Mouse (Mus musculus) lung, postnatal 0 days (tissue): ENCODE measurements around the gene Zfp341. TPM values are rescaled to one million over a fixed set of nuclear protein-coding genes. Genes with fewer than 3 reads are reported as not detected.

ENCODE experiments used
- ATAC-seq: fragments of 200-750 bp; cut with Nextera tagmentation; 2 replicates; pipeline ENCODE4 v1.8.0; 2017; ENCODE audit warnings: moderate library complexity
- DNase-seq: peaks from one replicate; pipeline ENCODE4 v3.0.0-alpha.2; 2016; ENCODE audit warnings: low spot score
- H3K27ac ChIP-seq: fragments of 300-500 bp; sonication (generic); 2 replicates; pipeline ENCODE4 v1.5.1; 2014; ENCODE audit warnings: antibody characterized with exemption, mild to moderate bottlenecking, low read length, mixed read lengths
- H3K27me3 ChIP-seq: fragments of 300-500 bp; sonication (generic); replicated peaks from 2 replicates; pipeline ENCODE4 v1.6.1; 2014; ENCODE audit warnings: low read length, mixed read lengths; ENCODE audit not compliant: insufficient read depth
- H3K36me3 ChIP-seq: fragments of 300-500 bp; sonication (generic); 2 replicates; pipeline ENCODE4 v1.6.1; 2014; ENCODE audit warnings: low read length, mixed read lengths; ENCODE audit not compliant: insufficient read depth
- H3K4me1 ChIP-seq: fragments of 300-500 bp; sonication (generic); 2 replicates; pipeline ENCODE4 v1.6.1; 2014; ENCODE audit warnings: antibody characterized with exemption, low read depth, low read length, mixed read lengths; ENCODE audit not compliant: insufficient read depth
- H3K4me2 ChIP-seq: fragments of 300-500 bp; sonication (generic); replicated peaks from 2 replicates; pipeline ENCODE4 v1.6.1; 2014; ENCODE audit warnings: low read depth, mild to moderate bottlenecking, low read length, moderate library complexity, mixed read lengths
- H3K4me3 ChIP-seq: fragments of 300-500 bp; sonication (generic); 2 replicates; pipeline ENCODE4 v1.5.1; 2014; ENCODE audit warnings: low read depth, low read length
- H3K9ac ChIP-seq: fragments of 300-500 bp; sonication (generic); replicated peaks from 2 replicates; pipeline ENCODE4 v1.6.1; 2014; ENCODE audit warnings: low read depth, mild to moderate bottlenecking
- H3K9me3 ChIP-seq: fragments of 300-500 bp; sonication (generic); 2 replicates; pipeline ENCODE4 v1.6.1; 2016; ENCODE audit warnings: low read length, mixed read lengths
- CTCF ChIP-seq: IDR thresholded peaks from 2 replicates; pipeline ENCODE4 v1.5.1; 2016; ENCODE audit warnings: antibody characterized with exemption, mild to moderate bottlenecking
- EP300 ChIP-seq: IDR thresholded peaks from 2 replicates; pipeline ENCODE4 v1.6.1; 2016; ENCODE audit warnings: antibody characterized with exemption, mild to moderate bottlenecking, control low read depth
- WGBS: fragments of 180-500 bp; shearing (Covaris S2); extraction: QIAGEN DNeasy Blood & Tissue Kit; methylation state at CpG from one replicate; pipeline ENCODE4 v1.1.7; 2014; 5-methylcytosine and 5-hydroxymethylcytosine counted together
- polyA plus RNA-seq: library from polyadenylated mRNA; unstranded; fragments of >200 nt; fragmentation: Nextera tagmentation; extraction: Ambion mirVana; gene quantifications from 2 replicates; pipeline ENCODE4 v1.2.1, GENCODE M21; 2015

Zfp341 gene
- polyA plus RNA-seq, 1 experiment from 2014 or later = 0.76 TPM

DNA sequence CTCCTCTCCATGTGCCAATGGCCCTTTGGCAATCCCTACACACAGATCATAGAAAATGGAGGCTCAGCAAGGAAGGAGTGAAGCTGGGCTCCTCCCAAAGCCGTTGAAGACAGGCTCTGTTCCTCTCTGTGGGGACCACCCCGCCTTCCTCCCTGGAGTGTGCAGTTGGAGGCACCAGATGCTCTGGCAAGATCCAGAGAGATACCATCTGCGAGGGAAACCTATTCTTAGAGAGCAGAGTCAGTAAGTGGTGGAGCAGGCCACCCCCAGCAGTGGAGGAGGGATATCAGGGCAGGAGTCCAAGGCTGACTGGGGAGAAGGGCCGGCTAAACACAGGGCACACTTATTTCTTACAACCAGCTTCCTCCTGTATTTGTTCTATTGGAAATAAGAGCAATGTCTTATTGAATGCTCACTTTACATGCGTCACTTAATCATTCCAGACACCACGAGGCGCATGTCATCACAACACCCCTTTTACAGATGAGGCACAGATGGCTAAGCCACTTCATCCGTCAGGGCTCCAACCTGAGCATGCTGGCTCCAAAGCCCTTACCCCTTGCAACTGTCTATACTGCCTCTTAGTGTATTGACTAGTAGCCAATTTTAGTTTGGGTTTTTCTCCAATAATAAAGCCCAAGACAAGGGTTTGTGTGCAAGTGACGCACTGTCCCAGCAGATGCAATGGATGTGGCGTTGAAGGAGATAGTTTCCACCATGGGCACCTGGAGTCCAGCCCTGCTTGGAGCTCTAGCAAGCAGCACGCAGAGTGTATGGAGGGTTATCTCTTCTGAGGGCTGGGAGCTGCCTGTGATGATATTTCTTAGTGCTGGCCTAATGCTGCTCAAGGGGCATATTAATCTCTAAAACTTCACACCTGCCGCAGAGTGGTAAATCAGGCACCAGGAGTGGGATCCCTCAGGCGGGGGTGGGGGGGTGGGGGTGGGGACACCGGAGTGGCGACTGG lies 28.9 kb upstream of the Zfp341 start:
- Histone ChIP-seq H3K9ac (no peak overlapping the region), H3K4me1 (no peaks in the 10 kb centered on the region), H3K9me3 (no peaks in the 10 kb centered on the region), H3K4me2 (no peak overlapping the region), H3K27me3 (no peaks in the 10 kb centered on the region), H3K36me3 (peaks cover 9% of the 10 kb centered on the region; the same call in 1 of the 2 replicates), H3K4me3 (no peak overlapping the region), H3K27ac (no peak overlapping the region)
- DNase-seq = peak; percentile 61
- peak; percentile 64 for ATAC-seq
- no peak for TF ChIP-seq CTCF
- TF ChIP-seq EP300 = no peak
- whole genome bisulfite sequencing = 50% methylated on average over 15 of the region's 15 CpGs

DNA sequence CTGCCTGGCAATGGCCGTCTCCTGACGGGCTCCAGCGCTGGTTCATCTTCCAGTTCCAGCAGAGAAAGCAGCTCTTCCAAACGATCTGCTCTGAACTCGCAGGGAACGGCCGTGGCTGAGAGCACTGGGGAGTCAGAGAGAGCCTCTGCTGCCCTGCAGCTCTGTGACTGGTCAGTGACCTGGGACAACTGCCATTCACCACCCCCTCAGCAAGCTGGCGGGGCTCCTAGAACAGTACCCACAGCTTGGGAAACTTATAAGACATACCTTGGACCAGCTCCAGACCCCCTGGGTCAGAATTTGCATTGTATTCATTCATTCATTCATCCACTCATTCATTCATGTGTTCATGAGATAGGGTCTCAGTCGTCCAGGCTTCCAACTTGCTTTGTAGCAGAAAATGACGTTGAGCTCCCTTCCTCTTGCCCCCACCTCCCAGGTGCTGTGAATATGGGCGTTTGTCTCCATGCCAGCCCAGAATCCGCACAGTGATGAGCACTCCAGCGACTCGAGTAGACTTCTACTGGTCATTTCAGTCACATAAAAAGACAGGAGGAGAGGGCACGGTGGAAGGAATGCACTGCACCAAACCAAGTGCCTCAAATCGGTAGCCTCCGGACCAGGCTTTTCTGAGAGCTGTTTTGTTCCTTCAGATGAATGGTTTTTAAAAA lies 28.0 kb upstream of the Zfp341 start:
- Histone ChIP-seq H3K9ac (no peak overlapping the region), H3K4me2 (no peak overlapping the region), H3K27me3 (no peaks in the 10 kb centered on the region), H3K36me3 (peaks cover 9% of the 10 kb centered on the region; the same call in 1 of the 2 replicates), H3K9me3 (no peaks in the 10 kb centered on the region), H3K4me3 (no peak overlapping the region), H3K27ac (no peak overlapping the region), H3K4me1 (no peaks in the 10 kb centered on the region)
- 49% methylated on average over 17 of the region's 17 CpGs for WGBS
- no peak for DNase-seq
- ATAC-seq = no peak
- TF ChIP-seq EP300 (no peak), CTCF (no peak)

DNA sequence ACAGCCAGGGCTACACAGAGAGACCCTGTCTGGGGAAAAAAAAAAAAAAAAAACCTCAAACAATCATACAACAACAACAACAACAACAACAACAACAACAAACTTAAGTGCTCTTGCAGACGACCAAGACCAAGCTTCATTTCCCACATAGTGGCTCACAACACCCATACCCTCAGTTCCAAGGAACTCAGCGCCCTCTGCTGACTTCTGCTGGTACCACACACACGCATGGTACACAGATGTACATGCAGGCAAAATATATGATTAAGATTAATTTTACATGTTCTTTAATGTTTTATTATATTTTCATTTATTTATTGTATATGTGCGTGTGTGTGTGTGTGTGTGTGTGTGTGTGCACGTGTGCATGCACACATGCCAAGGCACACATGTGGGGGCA lies 26.7 kb upstream of the Zfp341 start:
- DNase-seq (peak; percentile 31), ATAC-seq (no peak)
- WGBS = 72% methylated on average over 5 of the region's 5 CpGs

DNA sequence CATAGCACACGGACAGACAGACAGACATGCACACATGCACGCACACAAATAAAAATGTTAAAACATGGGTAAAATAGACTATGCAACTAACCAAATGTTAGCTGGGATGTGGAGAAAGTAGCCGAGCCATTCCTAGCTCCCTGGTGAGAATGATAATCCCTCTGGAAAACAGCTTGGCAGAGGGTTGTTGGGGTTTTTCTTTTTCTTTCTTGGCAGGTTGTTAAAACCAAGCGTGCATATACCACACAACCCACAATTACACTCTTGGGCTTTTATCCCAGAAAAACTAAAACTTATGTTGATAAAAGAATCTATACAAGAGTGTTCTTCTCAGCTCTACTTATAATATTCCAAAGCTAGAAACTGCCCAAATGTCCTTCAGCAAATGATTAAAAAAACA lies 24.0 kb upstream of the Zfp341 start:
- no peak for DNase-seq
- no peaks in the 10 kb centered on the region for H3K9me3 ChIP-seq
- no peaks in the 10 kb centered on the region for H3K4me1 ChIP-seq
- no peak overlapping the region for H3K9ac ChIP-seq
- H3K4me3 ChIP-seq = no peak overlapping the region
- 82% methylated on average over 4 of the region's 4 CpGs for WGBS
- H3K27me3 ChIP-seq = no peaks in the 10 kb centered on the region
- H3K27ac ChIP-seq = no peak overlapping the region
- no peak for TF ChIP-seq EP300
- TF ChIP-seq CTCF = no peak
- H3K4me2 ChIP-seq = no peak overlapping the region
- no peak for ATAC-seq
- peaks cover 12% of the 10 kb centered on the region; the same call in 1 of the 2 replicates for H3K36me3 ChIP-seq

More for the DNA sequence above, 26.7 kb upstream of the Zfp341 start:
- H3K4me2 ChIP-seq = no peak overlapping the region
- H3K27me3 ChIP-seq = no peaks in the 10 kb centered on the region
- no peak overlapping the region for H3K27ac ChIP-seq
- no peaks in the 10 kb centered on the region for H3K4me1 ChIP-seq
- H3K9ac ChIP-seq = no peak overlapping the region
- peaks cover 9% of the 10 kb centered on the region; the same call in 1 of the 2 replicates for H3K36me3 ChIP-seq
- TF ChIP-seq CTCF (peak; percentile 71), EP300 (no peak)
- H3K9me3 ChIP-seq = no peaks in the 10 kb centered on the region
- H3K4me3 ChIP-seq = no peak overlapping the region

DNA sequence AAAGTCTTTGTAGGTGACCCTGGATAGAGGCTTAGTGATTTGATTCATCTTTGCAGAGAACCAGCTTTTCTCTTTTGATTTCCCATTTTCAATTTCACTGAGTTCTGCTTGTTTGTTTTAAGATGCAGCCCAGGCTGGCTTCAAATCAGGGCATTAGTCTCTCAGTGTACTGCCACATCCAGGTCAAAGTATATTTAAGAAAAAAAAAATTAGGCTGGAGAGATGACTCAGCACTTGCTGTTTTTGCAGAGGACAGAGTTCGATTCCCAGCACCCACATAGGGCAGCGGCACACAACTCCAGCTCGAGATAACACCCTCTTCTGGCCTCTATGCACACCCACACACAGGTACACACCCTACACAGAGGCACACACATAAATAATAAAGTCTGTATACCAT lies 21.9 kb upstream of the Zfp341 start:
- 82% methylated on average over 3 of the region's 3 CpGs for whole genome bisulfite sequencing
- Histone ChIP-seq H3K27me3 (no peaks in the 10 kb centered on the region), H3K36me3 (peaks cover 13% of the 10 kb centered on the region; the same call in 1 of the 2 replicates), H3K27ac (no peak overlapping the region), H3K9ac (no peak overlapping the region), H3K9me3 (no peaks in the 10 kb centered on the region), H3K4me2 (no peak overlapping the region), H3K4me1 (no peaks in the 10 kb centered on the region), H3K4me3 (no peak overlapping the region)
- TF ChIP-seq CTCF = no peak
- no peak for TF ChIP-seq EP300
- DNase-seq (no peak), ATAC-seq (no peak)

DNA sequence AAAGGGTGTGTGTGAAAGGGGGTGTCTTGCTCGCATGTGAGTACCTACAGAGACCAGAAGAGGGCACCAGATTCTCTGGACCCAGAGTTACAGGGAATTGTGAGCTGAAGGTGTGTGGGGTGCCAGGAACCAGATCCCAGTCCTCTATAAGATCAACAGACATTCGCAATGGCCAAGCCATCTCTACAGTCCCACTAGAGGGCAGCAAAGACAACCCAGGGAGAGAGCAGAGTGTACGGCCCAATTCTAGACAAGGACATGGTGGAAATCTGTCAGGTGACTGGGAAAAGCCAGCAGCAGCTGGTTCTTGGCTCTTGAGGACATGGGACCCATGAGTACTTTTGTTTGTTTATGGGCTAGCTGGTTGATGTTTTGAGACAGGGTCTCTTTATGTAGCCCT lies 20.1 kb upstream of the Zfp341 start:
- Histone ChIP-seq H3K27ac (no peak overlapping the region), H3K4me3 (no peak overlapping the region), H3K4me1 (no peaks in the 10 kb centered on the region), H3K9ac (no peak overlapping the region), H3K9me3 (no peaks in the 10 kb centered on the region), H3K4me2 (no peak overlapping the region), H3K36me3 (peaks cover 4% of the 10 kb centered on the region; the same call in 1 of the 2 replicates), H3K27me3 (no peaks in the 10 kb centered on the region)
- TF ChIP-seq EP300 = no peak
- TF ChIP-seq CTCF = peak; percentile 78
- peak; percentile 55 for ATAC-seq
- WGBS = 62% methylated on average over 3 of the region's 3 CpGs
- peak; percentile 58 for DNase-seq
